Mouse (Mus musculus): ENCODE data around the gene Lpo. TPM values are rescaled to one million over a fixed set of nuclear protein-coding genes. Genes with fewer than 3 reads are reported as not detected.
"Not testable (repeated sequence)": the region's sequence is repeated elsewhere in the genome, so short reads cannot be mapped to it uniquely, and the experiment has no call there.

Lpo gene
- total RNA-seq (2012; rRNA removed), result not detected in 2 replicates

DNA sequence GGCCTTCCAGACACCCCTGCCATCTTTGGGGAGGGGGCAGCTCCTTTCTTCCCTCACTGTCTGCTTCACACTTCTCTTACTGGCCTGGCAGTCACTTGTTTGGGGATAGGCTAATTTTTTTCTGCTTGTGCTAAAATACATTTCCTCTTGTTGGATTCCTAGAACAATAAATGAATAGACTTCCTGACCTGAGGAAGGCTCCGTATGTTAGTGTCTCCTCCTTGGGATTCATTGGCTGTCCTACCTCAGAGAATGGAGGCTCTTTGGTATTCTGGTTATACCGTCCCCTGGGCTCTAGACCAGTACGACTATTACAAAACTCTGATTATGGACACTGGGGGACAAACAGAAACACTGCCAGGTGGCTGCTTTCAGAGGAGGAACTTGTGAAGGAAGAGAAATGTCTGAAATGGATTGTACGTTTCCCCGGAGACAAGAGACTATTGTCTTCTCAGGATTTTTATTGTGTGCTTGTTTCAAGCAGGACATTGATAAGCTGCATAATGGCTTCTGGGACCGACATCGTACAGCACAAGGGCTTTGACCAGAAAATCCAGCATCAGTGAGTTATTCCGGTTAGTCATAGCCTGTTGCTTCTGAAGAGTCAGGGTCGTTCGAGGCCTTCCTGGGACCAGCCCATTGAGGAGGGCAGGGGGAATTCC, at the start of gene Lpo:
Lpo (minus strand) TSS at position 51 of the 662 bp plus-strand sequence.
- no peaks in the 10 kb centered on the region for H3K36me3 ChIP-seq (ENCODE audit: control insufficient read depth, insufficient read depth, low read length, poor library complexity, severe bottlenecking)
- H3K4me3 ChIP-seq (ENCODE audit: insufficient read depth in 1 of 2, low read depth in 1 of 2, low read length in 2 of 2, poor library complexity in 1 of 2, severe bottlenecking in 1 of 2), result no peak within 1 kb of the TSS
- in situ Hi-C loops (cut with MboI; ENCODE audit: low sequenced_read_pairs in 2 of 2, unreplicated experiment in 2 of 2), result no loop called here
- no peak within 1 kb of the TSS for H3K27ac ChIP-seq (ENCODE audit: insufficient read depth, low read depth, low read length, poor library complexity, severe bottlenecking)
- no peaks in the 10 kb centered on the region for H3K4me1 ChIP-seq (ENCODE audit: control insufficient read depth in 2 of 2, insufficient read depth in 2 of 2, low read length in 2 of 2, poor library complexity in 1 of 2)
- DNase-seq (ENCODE audit: low read depth, low spot score), result no peak
- no peaks in the 10 kb centered on the region for H3K9me3 ChIP-seq (ENCODE audit: control insufficient read depth, insufficient read depth, low read depth, low read length)
- TF ChIP-seq CHD2 (IDR thresholded peaks at IDR 0.05; ENCODE audit: low read depth, low read length) (no peak), MAFK (IDR thresholded peaks at IDR 0.05; ENCODE audit: insufficient read depth, low read depth, low read length) (no peak), ZC3H11A (IDR thresholded peaks at IDR 0.05; ENCODE audit: borderline replicate concordance, low read depth, low read length) (no peak), ZNF384 (IDR thresholded peaks at IDR 0.05; ENCODE audit: low read depth, low read length) (no peak), HCFC1 (IDR thresholded peaks at IDR 0.05; ENCODE audit: borderline replicate concordance, insufficient read depth, low read length) (no peak)
- H3K9ac ChIP-seq (ENCODE audit: insufficient read depth, low read depth, low read length, poor library complexity, severe bottlenecking), result no peak within 1 kb of the TSS

DNA sequence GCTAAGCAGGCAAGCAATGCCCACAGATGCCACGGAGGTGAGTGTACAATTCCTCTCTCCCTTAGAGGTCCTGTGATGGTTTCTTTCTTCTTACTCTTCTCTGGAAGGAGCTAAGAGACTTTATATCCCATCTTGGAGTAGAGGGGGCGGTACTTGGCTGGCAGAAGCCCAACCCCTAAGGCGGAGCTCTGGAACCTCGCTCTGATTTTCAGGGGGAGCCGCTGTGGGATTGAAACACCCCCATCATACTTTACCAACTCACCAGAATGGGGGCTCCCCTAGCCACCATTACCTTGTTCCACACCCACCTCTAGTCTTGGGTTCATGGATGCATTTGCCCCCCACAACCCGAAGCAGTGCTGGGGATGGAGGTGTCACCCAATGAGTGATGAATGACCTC, 47.3 kb upstream of the Lpo start, which contains the start of gene Epx:
Epx (minus strand) TSS at position 101 of the 400 bp plus-strand sequence.
- no peak within 1 kb of the TSS for H3K4me3 ChIP-seq (ENCODE audit: insufficient read depth in 1 of 2, low read depth in 1 of 2, low read length in 2 of 2, poor library complexity in 1 of 2, severe bottlenecking in 1 of 2)
- no peaks in the 10 kb centered on the region for H3K9me3 ChIP-seq (ENCODE audit: control insufficient read depth, insufficient read depth, low read depth, low read length)
- TF ChIP-seq ZC3H11A (IDR thresholded peaks at IDR 0.05; ENCODE audit: borderline replicate concordance, low read depth, low read length), result no peak
- TF ChIP-seq CHD2 (IDR thresholded peaks at IDR 0.05; ENCODE audit: low read depth, low read length), result no peak
- no peak for TF ChIP-seq HCFC1 (IDR thresholded peaks at IDR 0.05; ENCODE audit: borderline replicate concordance, insufficient read depth, low read length)
- no peak for TF ChIP-seq ZNF384 (IDR thresholded peaks at IDR 0.05; ENCODE audit: low read depth, low read length)
- TF ChIP-seq MAFK (IDR thresholded peaks at IDR 0.05; ENCODE audit: insufficient read depth, low read depth, low read length), result no peak
- H3K4me1 ChIP-seq (ENCODE audit: control insufficient read depth in 2 of 2, insufficient read depth in 2 of 2, low read length in 2 of 2, poor library complexity in 1 of 2), result no peaks in the 10 kb centered on the region
- in situ Hi-C loops (cut with MboI; ENCODE audit: low sequenced_read_pairs in 2 of 2, unreplicated experiment in 2 of 2), result no loop called here
- no peak within 1 kb of the TSS for H3K9ac ChIP-seq (ENCODE audit: insufficient read depth, low read depth, low read length, poor library complexity, severe bottlenecking)
- peak within 1 kb of the TSS; percentile 20; the same call in 1 of the 2 replicates for H3K27ac ChIP-seq (ENCODE audit: insufficient read depth, low read depth, low read length, poor library complexity, severe bottlenecking)
- no peaks in the 10 kb centered on the region for H3K36me3 ChIP-seq (ENCODE audit: control insufficient read depth, insufficient read depth, low read length, poor library complexity, severe bottlenecking)
- no peak for DNase-seq (ENCODE audit: low read depth, low spot score)

DNA sequence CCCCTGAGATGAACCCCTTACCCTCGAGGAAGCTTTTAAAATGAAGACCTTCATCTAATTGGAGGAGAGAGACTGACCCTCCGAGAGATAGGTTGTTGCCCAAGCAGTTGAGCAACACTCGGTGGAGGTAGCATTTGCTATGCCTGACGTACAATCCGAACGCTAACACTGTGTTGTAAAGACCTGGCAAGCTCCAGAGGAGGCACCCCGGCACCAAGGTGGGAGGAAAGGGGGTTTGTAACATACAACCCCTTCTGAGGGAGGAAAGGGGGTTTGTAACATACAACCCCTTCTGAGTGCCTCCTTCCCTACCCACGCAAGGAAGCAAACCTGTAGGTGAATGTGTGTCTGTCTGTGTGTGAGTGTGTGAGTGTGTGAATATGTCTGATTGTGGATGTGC, 43.7 kb upstream of the Lpo start:
- Histone ChIP-seq H3K27ac (ENCODE audit: insufficient read depth, low read depth, low read length, poor library complexity, severe bottlenecking) (no peak overlapping the region), H3K36me3 (ENCODE audit: control insufficient read depth, insufficient read depth, low read length, poor library complexity, severe bottlenecking) (no peaks in the 10 kb centered on the region), H3K4me3 (ENCODE audit: insufficient read depth in 1 of 2, low read depth in 1 of 2, low read length in 2 of 2, poor library complexity in 1 of 2, severe bottlenecking in 1 of 2) (no peak overlapping the region), H3K9ac (ENCODE audit: insufficient read depth, low read depth, low read length, poor library complexity, severe bottlenecking) (no peak overlapping the region), H3K4me1 (ENCODE audit: control insufficient read depth in 2 of 2, insufficient read depth in 2 of 2, low read length in 2 of 2, poor library complexity in 1 of 2) (peaks cover 0 to 10% of the 10 kb centered on the region in 2 experiments; a peak in 1 of 4 replicates), H3K9me3 (ENCODE audit: control insufficient read depth, insufficient read depth, low read depth, low read length) (no peaks in the 10 kb centered on the region)
- TF ChIP-seq HCFC1 (IDR thresholded peaks at IDR 0.05; ENCODE audit: borderline replicate concordance, insufficient read depth, low read length) (no peak), ZNF384 (IDR thresholded peaks at IDR 0.05; ENCODE audit: low read depth, low read length) (no peak), MAFK (IDR thresholded peaks at IDR 0.05; ENCODE audit: insufficient read depth, low read depth, low read length) (no peak), CHD2 (IDR thresholded peaks at IDR 0.05; ENCODE audit: low read depth, low read length) (no peak), ZC3H11A (IDR thresholded peaks at IDR 0.05; ENCODE audit: borderline replicate concordance, low read depth, low read length) (no peak)
- in situ Hi-C loops (cut with MboI; ENCODE audit: low sequenced_read_pairs in 2 of 2, unreplicated experiment in 2 of 2), result no loop called here
- no peak for DNase-seq (ENCODE audit: low read depth, low spot score)

DNA sequence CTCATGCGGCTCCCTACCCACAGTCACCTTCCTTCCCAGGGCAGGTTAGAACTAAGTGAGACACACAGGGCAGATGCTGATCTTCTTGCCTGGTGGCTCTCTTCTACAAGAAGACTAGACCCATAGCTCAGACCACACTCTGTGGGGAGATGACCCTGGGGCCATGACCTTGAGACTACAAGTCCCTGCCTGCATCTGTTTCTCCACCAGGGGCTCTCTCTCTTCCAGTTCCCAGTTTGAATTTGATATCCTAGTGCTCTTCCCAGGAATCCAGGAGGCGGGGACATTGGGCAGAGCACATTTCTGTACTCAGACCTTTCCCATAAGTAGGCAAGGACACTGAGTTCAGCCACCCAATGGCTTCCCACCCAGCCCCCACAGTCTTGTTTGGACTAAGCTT, 42.0 kb upstream of the Lpo start:
- in situ Hi-C loops (cut with MboI; ENCODE audit: low sequenced_read_pairs in 2 of 2, unreplicated experiment in 2 of 2), result no loop called here

DNA sequence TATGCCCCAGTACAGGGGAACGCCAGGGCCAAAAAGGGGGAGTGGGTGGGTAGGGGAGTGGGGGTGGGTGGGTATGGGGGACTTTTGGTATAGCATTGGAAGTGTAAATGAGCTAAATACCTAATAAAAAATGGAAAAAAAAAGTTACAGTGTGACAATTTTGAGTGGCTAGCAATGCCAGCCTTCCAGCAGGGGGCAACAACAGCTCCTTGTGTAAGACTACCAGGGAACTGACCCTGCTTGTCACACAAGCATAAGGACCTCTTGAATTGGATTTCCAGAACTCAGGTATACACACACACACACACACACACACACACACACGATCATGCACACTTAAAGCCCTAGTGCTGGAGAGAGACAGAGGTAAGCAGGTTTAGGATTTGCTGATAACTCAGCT, 38.8 kb upstream of the Lpo start:
- Histone ChIP-seq H3K4me1 (ENCODE audit: control insufficient read depth in 2 of 2, insufficient read depth in 2 of 2, low read length in 2 of 2, poor library complexity in 1 of 2) (peaks cover 0 to 11% of the 10 kb centered on the region in 2 experiments; a peak in 1 of 4 replicates), H3K36me3 (ENCODE audit: control insufficient read depth, insufficient read depth, low read length, poor library complexity, severe bottlenecking) (peaks cover 13% of the 10 kb centered on the region)
- H3K4me3 ChIP-seq (ENCODE audit: insufficient read depth in 1 of 2, low read depth in 1 of 2, low read length in 2 of 2, poor library complexity in 1 of 2, severe bottlenecking in 1 of 2); H3K9ac ChIP-seq (ENCODE audit: insufficient read depth, low read depth, low read length, poor library complexity, severe bottlenecking); in situ Hi-C loops (cut with MboI; ENCODE audit: low sequenced_read_pairs in 2 of 2, unreplicated experiment in 2 of 2); DNase-seq (ENCODE audit: low read depth, low spot score); H3K27ac ChIP-seq (ENCODE audit: insufficient read depth, low read depth, low read length, poor library complexity, severe bottlenecking); H3K9me3 ChIP-seq (ENCODE audit: control insufficient read depth, insufficient read depth, low read depth, low read length): not testable (repeated sequence)

More for the DNA sequence above, 42.0 kb upstream of the Lpo start:
- H3K4me1 ChIP-seq (ENCODE audit: control insufficient read depth in 2 of 2, insufficient read depth in 2 of 2, low read length in 2 of 2, poor library complexity in 1 of 2), result peaks cover 0 to 10% of the 10 kb centered on the region in 2 experiments; a peak in 1 of 4 replicates
- no peak overlapping the region for H3K27ac ChIP-seq (ENCODE audit: insufficient read depth, low read depth, low read length, poor library complexity, severe bottlenecking)
- DNase-seq (ENCODE audit: low read depth, low spot score), result no peak
- no peaks in the 10 kb centered on the region for H3K9me3 ChIP-seq (ENCODE audit: control insufficient read depth, insufficient read depth, low read depth, low read length)
- peaks cover under 1% of the 10 kb centered on the region; the same call in 1 of the 2 replicates for H3K36me3 ChIP-seq (ENCODE audit: control insufficient read depth, insufficient read depth, low read length, poor library complexity, severe bottlenecking)
- TF ChIP-seq ZC3H11A (IDR thresholded peaks at IDR 0.05; ENCODE audit: borderline replicate concordance, low read depth, low read length) (no peak), MAFK (IDR thresholded peaks at IDR 0.05; ENCODE audit: insufficient read depth, low read depth, low read length) (no peak), ZNF384 (IDR thresholded peaks at IDR 0.05; ENCODE audit: low read depth, low read length) (no peak), CHD2 (IDR thresholded peaks at IDR 0.05; ENCODE audit: low read depth, low read length) (no peak), HCFC1 (IDR thresholded peaks at IDR 0.05; ENCODE audit: borderline replicate concordance, insufficient read depth, low read length) (no peak)
- H3K9ac ChIP-seq (ENCODE audit: insufficient read depth, low read depth, low read length, poor library complexity, severe bottlenecking), result no peak overlapping the region
- no peak overlapping the region for H3K4me3 ChIP-seq (ENCODE audit: insufficient read depth in 1 of 2, low read depth in 1 of 2, low read length in 2 of 2, poor library complexity in 1 of 2, severe bottlenecking in 1 of 2)
